Mouse (Mus musculus) lung, adult 2 months (tissue): ENCODE results near the gene Tex26.

Experiments
- CTCF ChIP-seq: fragments of 200-500 bp; IDR thresholded peaks from 2 replicates; pipeline ENCODE4 v1.5.1; 2011; ENCODE audit warnings: mild to moderate bottlenecking, low read length, control low read depth; ENCODE audit not compliant: insufficient read depth
- POLR2A ChIP-seq: fragments of 200-500 bp; IDR thresholded peaks from 2 replicates; pipeline ENCODE4 v1.6.1; 2011; ENCODE audit warnings: low read depth, mild to moderate bottlenecking, control low read depth, low read length, borderline replicate concordance; ENCODE audit errors: extremely low read depth

- TF ChIP-seq CTCF: peak; percentile 84
- TF ChIP-seq POLR2A: no peak
Measured at GRCm38 (mm10) chr5:149454281-149454680, 14.8 kb downstream of the Tex26 start.
